Mouse (Mus musculus) forebrain, embryonic 12.5 days (tissue): ENCODE results near the gene Shq1. TPM values are rescaled to one million over a fixed set of nuclear protein-coding genes. Genes with fewer than 3 reads are reported as not detected.

Experiments
- ATAC-seq: fragments of 200-750 bp; cut with Nextera tagmentation; 2 replicates; pipeline ENCODE4 v1.8.0; 2017; ENCODE audit warnings: moderate TSS enrichment; ENCODE audit not compliant: low FRiP score
- H3K27ac ChIP-seq: fragments of 300-500 bp; sonication (generic); 2 replicates; pipeline ENCODE4 v1.5.1; 2016; ENCODE audit warnings: mild to moderate bottlenecking
- H3K27me3 ChIP-seq: fragments of 300-500 bp; sonication (generic); 2 replicates; pipeline ENCODE4 v1.6.1; 2016; ENCODE audit warnings: mild to moderate bottlenecking
- H3K36me3 ChIP-seq: fragments of 300-500 bp; sonication (generic); replicated peaks from 2 replicates; pipeline ENCODE4 v1.6.1; 2016; ENCODE audit warnings: mild to moderate bottlenecking
- H3K4me1 ChIP-seq: fragments of 300-500 bp; sonication (generic); 2 replicates; pipeline ENCODE4 v1.6.1; 2016
- H3K4me2 ChIP-seq: fragments of 300-500 bp; sonication (generic); 2 replicates; pipeline ENCODE4 v1.6.1; 2016; ENCODE audit warnings: mild to moderate bottlenecking, moderate library complexity
- H3K4me3 ChIP-seq: fragments of 300-500 bp; sonication (generic); replicated peaks from 2 replicates; pipeline ENCODE4 v1.5.1; 2016; ENCODE audit warnings: mild to moderate bottlenecking
- H3K9ac ChIP-seq: fragments of 300-500 bp; sonication (generic); 2 replicates; pipeline ENCODE4 v1.6.1; 2016; ENCODE audit warnings: mild to moderate bottlenecking
- H3K9me3 ChIP-seq: fragments of 300-500 bp; sonication (generic); 2 replicates; pipeline ENCODE4 v1.6.1; 2016
- WGBS: fragments of 180-500 bp; shearing (Covaris S2); methylation state at CpG from one replicate; pipeline ENCODE4 v1.1.7; 2016; 5-methylcytosine and 5-hydroxymethylcytosine counted together
- polyA plus RNA-seq: library from polyadenylated mRNA; unstranded; fragments of >200 nt; fragmentation: Nextera tagmentation; extraction: Ambion mirVana; gene quantifications from 2 replicates; pipeline ENCODE4 v1.2.1, GENCODE M21; 2016

Gene Shq1
- polyA plus RNA-seq, 1 experiment from 2014 or later, result 18.5 TPM

- H3K9ac ChIP-seq, result peak within 1 kb of the TSS; percentile 66
- H3K27me3 ChIP-seq, result peaks cover 43% of the 10 kb centered on the region
- H3K4me1 ChIP-seq, result peaks cover 20% of the 10 kb centered on the region
- WGBS, result under 1% methylated on average over 68 of the region's 77 CpGs
- peak within 1 kb of the TSS; percentile 98 for H3K4me2 ChIP-seq
- ATAC-seq, result peak; percentile 86
- H3K36me3 ChIP-seq, result no peaks in the 10 kb centered on the region
- 0 out of 2 replicates have a peak within 1 kb of the TSS, but pooled peaks have one; percentile 13 for H3K27ac ChIP-seq
- H3K4me3 ChIP-seq, result peak within 1 kb of the TSS; percentile 69
- H3K9me3 ChIP-seq, result no peaks in the 10 kb centered on the region
Observed at GRCm38 (mm10) chr6:100704574-100705365, 33.8 kb upstream of the Shq1 start, which contains the start of gene Gxylt2. Gene Gxylt2 (plus strand): TSS chr6:100704734.

- Histone ChIP-seq H3K4me3 (peak overlapping the region; percentile 69), H3K36me3 (no peaks in the 10 kb centered on the region), H3K27ac (no peak overlapping the region), H3K27me3 (peaks cover 43% of the 10 kb centered on the region), H3K4me2 (peak overlapping the region; percentile 98), H3K9me3 (no peaks in the 10 kb centered on the region), H3K9ac (0 out of 2 replicates have a peak overlapping the region, but pooled peaks have one; percentile 66), H3K4me1 (peaks cover 15% of the 10 kb centered on the region)
- WGBS, result 34% methylated on average over 8 of the region's 8 CpGs
- ATAC-seq, result 0 out of 2 replicates have a peak, but pooled peaks have one; percentile 5
Observed at GRCm38 (mm10) chr6:100704197-100704573, 33.2 kb upstream of the Shq1 start.

- no peak overlapping the region for H3K4me2 ChIP-seq
- H3K4me1 ChIP-seq, result peaks cover 14% of the 10 kb centered on the region
- ATAC-seq, result no peak
- no peak overlapping the region for H3K27ac ChIP-seq
- H3K4me3 ChIP-seq, result no peak overlapping the region
- WGBS, result 72% methylated on average over 5 of the region's 5 CpGs
- H3K9me3 ChIP-seq, result no peaks in the 10 kb centered on the region
- no peak overlapping the region for H3K9ac ChIP-seq
- H3K36me3 ChIP-seq, result no peaks in the 10 kb centered on the region
- peaks cover 33% of the 10 kb centered on the region for H3K27me3 ChIP-seq
Observed at GRCm38 (mm10) chr6:100700774-100701173, 29.8 kb upstream of the Shq1 start.

- H3K9ac ChIP-seq, result no peak overlapping the region
- H3K27me3 ChIP-seq, result peaks cover 25% of the 10 kb centered on the region
- H3K27ac ChIP-seq, result no peak overlapping the region
- H3K4me3 ChIP-seq, result no peak overlapping the region
- H3K4me1 ChIP-seq, result peaks cover 7% of the 10 kb centered on the region
- no peak for ATAC-seq
- no peaks in the 10 kb centered on the region for H3K36me3 ChIP-seq
- 85% methylated on average over 5 of the region's 5 CpGs for WGBS
- H3K9me3 ChIP-seq, result no peaks in the 10 kb centered on the region
- H3K4me2 ChIP-seq, result no peak overlapping the region
Observed at GRCm38 (mm10) chr6:100699986-100700385, 29.0 kb upstream of the Shq1 start.

GRCm38 (mm10) chr6:100686341-100686740 lies 15.4 kb upstream of the Shq1 start:
- Histone ChIP-seq H3K9me3 (no peaks in the 10 kb centered on the region), H3K27me3 (no peaks in the 10 kb centered on the region), H3K27ac (no peak overlapping the region), H3K4me1 (no peaks in the 10 kb centered on the region), H3K9ac (no peak overlapping the region), H3K4me2 (no peak overlapping the region), H3K4me3 (no peak overlapping the region), H3K36me3 (no peaks in the 10 kb centered on the region)
- 85% methylated on average over 2 of the region's 2 CpGs for WGBS
- ATAC-seq, result no peak

- H3K4me2 ChIP-seq, result no peak overlapping the region
- H3K27me3 ChIP-seq, result 0 out of 2 replicates have a peak, but pooled peaks cover 3% of the 10 kb centered on the region
- no peaks in the 10 kb centered on the region for H3K4me1 ChIP-seq
- ATAC-seq, result no peak
- no peak overlapping the region for H3K9ac ChIP-seq
- H3K27ac ChIP-seq, result no peak overlapping the region
- H3K36me3 ChIP-seq, result no peaks in the 10 kb centered on the region
- H3K9me3 ChIP-seq, result no peaks in the 10 kb centered on the region
- no peak overlapping the region for H3K4me3 ChIP-seq
- WGBS, result 96% methylated on average over 2 of the region's 2 CpGs
Observed at GRCm38 (mm10) chr6:100678636-100679035, 7.7 kb upstream of the Shq1 start.

- Histone ChIP-seq H3K36me3 (no peaks in the 10 kb centered on the region), H3K4me2 (no peak overlapping the region), H3K9ac (no peak overlapping the region), H3K27me3 (peaks cover 16% of the 10 kb centered on the region), H3K9me3 (no peaks in the 10 kb centered on the region), H3K4me3 (no peak overlapping the region), H3K27ac (no peak overlapping the region), H3K4me1 (peaks cover 2% of the 10 kb centered on the region; the same call in 1 of the 2 replicates)
- ATAC-seq, result no peak
- WGBS, result 80% methylated on average over 7 of the region's 7 CpGs
Observed at GRCm38 (mm10) chr6:100676461-100676860, 5.5 kb upstream of the Shq1 start.

GRCm38 (mm10) chr6:100674974-100675373 lies 4.0 kb upstream of the Shq1 start:
- no peak overlapping the region for H3K4me3 ChIP-seq
- peaks cover 16% of the 10 kb centered on the region for H3K27me3 ChIP-seq
- no peak overlapping the region for H3K4me2 ChIP-seq
- peaks cover 6% of the 10 kb centered on the region for H3K4me1 ChIP-seq
- 32% methylated on average over 6 of the region's 6 CpGs for WGBS
- no peak overlapping the region for H3K27ac ChIP-seq
- no peaks in the 10 kb centered on the region for H3K9me3 ChIP-seq
- no peak for ATAC-seq
- no peaks in the 10 kb centered on the region for H3K36me3 ChIP-seq
- H3K9ac ChIP-seq, result no peak overlapping the region

GRCm38 (mm10) chr6:100671401-100671800 lies 444 bp upstream of the Shq1 start:
- no peak for ATAC-seq
- 10% methylated on average over 7 of the region's 7 CpGs for WGBS
- Histone ChIP-seq H3K27ac (no peak overlapping the region), H3K9ac (no peak overlapping the region), H3K4me1 (peaks cover 9% of the 10 kb centered on the region), H3K4me3 (peak overlapping the region; percentile 83), H3K27me3 (peaks cover 16% of the 10 kb centered on the region), H3K9me3 (no peaks in the 10 kb centered on the region), H3K36me3 (no peaks in the 10 kb centered on the region), H3K4me2 (peak overlapping the region; percentile 91)

GRCm38 (mm10) chr6:100670370-100670841 lies 551 bp downstream of the Shq1 start:
- Histone ChIP-seq H3K27ac (no peak overlapping the region; the same call in 1 of the 2 replicates), H3K4me1 (peaks cover 9% of the 10 kb centered on the region), H3K4me3 (peak overlapping the region; percentile 83), H3K9me3 (no peaks in the 10 kb centered on the region), H3K4me2 (peak overlapping the region; percentile 91), H3K36me3 (no peaks in the 10 kb centered on the region), H3K27me3 (peaks cover 16% of the 10 kb centered on the region), H3K9ac (peak overlapping the region; percentile 64)
- peak; percentile 63 for ATAC-seq
- WGBS, result under 1% methylated on average over 32 of the region's 32 CpGs

GRCm38 (mm10) chr6:100668858-100669257 lies 2.1 kb downstream of the Shq1 start:
- no peaks in the 10 kb centered on the region for H3K9me3 ChIP-seq
- H3K27ac ChIP-seq, result no peak overlapping the region
- H3K9ac ChIP-seq, result no peak overlapping the region
- H3K36me3 ChIP-seq, result peaks cover 11% of the 10 kb centered on the region
- ATAC-seq, result no peak
- no peak overlapping the region for H3K4me3 ChIP-seq
- H3K4me1 ChIP-seq, result peaks cover 9% of the 10 kb centered on the region
- peaks cover 13% of the 10 kb centered on the region for H3K27me3 ChIP-seq
- 84% methylated on average over 2 of the region's 2 CpGs for WGBS
- no peak overlapping the region for H3K4me2 ChIP-seq

GRCm38 (mm10) chr6:100667644-100668043 lies 3.3 kb downstream of the Shq1 start:
- WGBS, result 95% methylated on average over 8 of the region's 8 CpGs
- Histone ChIP-seq H3K4me1 (peaks cover 9% of the 10 kb centered on the region), H3K4me2 (no peak overlapping the region), H3K36me3 (peaks cover 19% of the 10 kb centered on the region), H3K4me3 (no peak overlapping the region), H3K9me3 (no peaks in the 10 kb centered on the region), H3K27me3 (peaks cover 7% of the 10 kb centered on the region), H3K27ac (no peak overlapping the region), H3K9ac (no peak overlapping the region)
- ATAC-seq, result no peak

- Histone ChIP-seq H3K36me3 (peaks cover 28% of the 10 kb centered on the region), H3K4me3 (no peak overlapping the region), H3K9ac (no peak overlapping the region), H3K4me2 (no peak overlapping the region), H3K27ac (no peak overlapping the region), H3K9me3 (no peaks in the 10 kb centered on the region), H3K4me1 (no peaks in the 10 kb centered on the region), H3K27me3 (no peaks in the 10 kb centered on the region)
- WGBS, result 74% methylated on average over 6 of the region's 6 CpGs
- ATAC-seq, result no peak
Observed at GRCm38 (mm10) chr6:100662224-100662623, 8.7 kb downstream of the Shq1 start.
